Mouse (Mus musculus) thymus, adult 2 months (tissue): Measurements from ENCODE around the gene Tmem9.

Source experiments
- CTCF ChIP-seq: fragments of 200-500 bp; IDR thresholded peaks from 2 replicates; pipeline ENCODE4 v1.5.1; 2012; ENCODE audit warnings: mild to moderate bottlenecking, control low read depth, low read length, moderate library complexity, borderline replicate concordance; ENCODE audit not compliant: control insufficient read depth, poor library complexity, insufficient read depth; ENCODE audit errors: extremely low read depth
- POLR2A ChIP-seq: fragments of 200-500 bp; IDR thresholded peaks from 2 replicates; pipeline ENCODE4 v1.6.1; 2012; ENCODE audit warnings: mild to moderate bottlenecking, low read length, control low read depth, moderate library complexity; ENCODE audit not compliant: control insufficient read depth, poor library complexity, insufficient read depth; ENCODE audit errors: extremely low read depth

GRCm38 (mm10) chr1:136050312-136051012 lies 42.5 kb downstream of the Tmem9 start, which contains the start of gene Ascl5:
- no peak for TF ChIP-seq CTCF
- TF ChIP-seq POLR2A = no peak
